Mouse (Mus musculus): ENCODE results near the gene Add2. TPM values are rescaled to one million over a fixed set of nuclear protein-coding genes. Genes with fewer than 3 reads are reported as not detected.

Add2 gene
- polyA plus RNA-seq, 1 experiment from 2014 or later: 8.0 TPM

GRCm38 (mm10) chr6:86015871-86016270 lies 12.6 kb upstream of the Add2 start, which contains the start of gene Figla:
Figla (plus strand) TSS chr6:86016171.
- Histone ChIP-seq H3K4me1 (ENCODE audit: control insufficient read depth, insufficient read depth, low read length) (no peaks in the 10 kb centered on the region), H3K4me3 (ENCODE audit: low read length) (no peak within 1 kb of the TSS), H3K27ac (ENCODE audit: low read length) (no peak within 1 kb of the TSS), H3K36me3 (ENCODE audit: control insufficient read depth, insufficient read depth, low read length) (no peaks in the 10 kb centered on the region), H3K4me2 (ENCODE audit: low read depth, low read length) (no peak within 1 kb of the TSS), H3K9me3 (ENCODE audit: control insufficient read depth, low read length) (no peaks in the 10 kb centered on the region), H3K27me3 (replicated peaks; ENCODE audit: control insufficient read depth, insufficient read depth, low read length) (no peaks in the 10 kb centered on the region), H3K9ac (ENCODE audit: low read depth, low read length) (no peak within 1 kb of the TSS)
- no peak for ATAC-seq
- 82% methylated on average over 9 of the region's 9 CpGs for WGBS

- Histone ChIP-seq H3K36me3 (ENCODE audit: control insufficient read depth, insufficient read depth, low read length) (no peaks in the 10 kb centered on the region), H3K9ac (ENCODE audit: low read depth, low read length) (no peak overlapping the region), H3K9me3 (ENCODE audit: control insufficient read depth, low read length) (no peaks in the 10 kb centered on the region), H3K4me2 (ENCODE audit: low read depth, low read length) (no peak overlapping the region), H3K4me1 (ENCODE audit: control insufficient read depth, insufficient read depth, low read length) (no peaks in the 10 kb centered on the region), H3K4me3 (ENCODE audit: low read length) (no peak overlapping the region), H3K27ac (ENCODE audit: low read length) (no peak overlapping the region), H3K27me3 (replicated peaks; ENCODE audit: control insufficient read depth, insufficient read depth, low read length) (no peaks in the 10 kb centered on the region)
- WGBS: 80% methylated on average over 23 of the region's 23 CpGs
- no peak for ATAC-seq
These were observed 11.6 kb upstream of the Add2 start for GRCm38 (mm10) chr6:86016793-86017350.

- no peak overlapping the region for H3K9ac ChIP-seq (ENCODE audit: low read depth, low read length)
- no peak for ATAC-seq
- no peak overlapping the region for H3K27ac ChIP-seq (ENCODE audit: low read length)
- no peaks in the 10 kb centered on the region for H3K27me3 ChIP-seq (replicated peaks; ENCODE audit: control insufficient read depth, insufficient read depth, low read length)
- H3K36me3 ChIP-seq (ENCODE audit: control insufficient read depth, insufficient read depth, low read length): no peaks in the 10 kb centered on the region
- H3K4me1 ChIP-seq (ENCODE audit: control insufficient read depth, insufficient read depth, low read length): no peaks in the 10 kb centered on the region
- H3K9me3 ChIP-seq (ENCODE audit: control insufficient read depth, low read length): no peaks in the 10 kb centered on the region
- H3K4me3 ChIP-seq (ENCODE audit: low read length): no peak overlapping the region
- 42% methylated on average over 4 of the region's 4 CpGs for WGBS
- H3K4me2 ChIP-seq (ENCODE audit: low read depth, low read length): no peak overlapping the region
These were observed 8.9 kb upstream of the Add2 start for GRCm38 (mm10) chr6:86019415-86020237.

- no peaks in the 10 kb centered on the region for H3K27me3 ChIP-seq (replicated peaks; ENCODE audit: control insufficient read depth, insufficient read depth, low read length)
- no peak overlapping the region for H3K4me2 ChIP-seq (ENCODE audit: low read depth, low read length)
- WGBS: 41% methylated on average over 3 of the region's 3 CpGs
- no peaks in the 10 kb centered on the region for H3K9me3 ChIP-seq (ENCODE audit: control insufficient read depth, low read length)
- no peaks in the 10 kb centered on the region for H3K4me1 ChIP-seq (ENCODE audit: control insufficient read depth, insufficient read depth, low read length)
- no peak for ATAC-seq
- H3K36me3 ChIP-seq (ENCODE audit: control insufficient read depth, insufficient read depth, low read length): no peaks in the 10 kb centered on the region
- H3K4me3 ChIP-seq (ENCODE audit: low read length): no peak overlapping the region
- no peak overlapping the region for H3K27ac ChIP-seq (ENCODE audit: low read length)
- H3K9ac ChIP-seq (ENCODE audit: low read depth, low read length): no peak overlapping the region
These were observed 7.5 kb upstream of the Add2 start for GRCm38 (mm10) chr6:86020948-86021347.

- Histone ChIP-seq H3K4me3 (ENCODE audit: low read length) (no peak overlapping the region), H3K9ac (ENCODE audit: low read depth, low read length) (no peak overlapping the region), H3K36me3 (ENCODE audit: control insufficient read depth, insufficient read depth, low read length) (no peaks in the 10 kb centered on the region), H3K4me2 (ENCODE audit: low read depth, low read length) (no peak overlapping the region), H3K9me3 (ENCODE audit: control insufficient read depth, low read length) (no peaks in the 10 kb centered on the region), H3K27ac (ENCODE audit: low read length) (no peak overlapping the region), H3K27me3 (replicated peaks; ENCODE audit: control insufficient read depth, insufficient read depth, low read length) (peaks cover 18% of the 10 kb centered on the region), H3K4me1 (ENCODE audit: control insufficient read depth, insufficient read depth, low read length) (peaks cover 5% of the 10 kb centered on the region; the same call in 1 of the 2 replicates)
- WGBS: 82% methylated on average over 8 of the region's 8 CpGs
- no peak for ATAC-seq
These were observed 1.7 kb upstream of the Add2 start for GRCm38 (mm10) chr6:86026632-86027292.

- Histone ChIP-seq H3K4me2 (ENCODE audit: low read depth, low read length) (peak overlapping the region; percentile 85), H3K4me1 (ENCODE audit: control insufficient read depth, insufficient read depth, low read length) (peaks cover 5% of the 10 kb centered on the region; the same call in 1 of the 2 replicates), H3K27ac (ENCODE audit: low read length) (no peak overlapping the region), H3K9ac (ENCODE audit: low read depth, low read length) (peak overlapping the region; percentile 66; the same call in 1 of the 2 replicates), H3K36me3 (ENCODE audit: control insufficient read depth, insufficient read depth, low read length) (no peaks in the 10 kb centered on the region), H3K9me3 (ENCODE audit: control insufficient read depth, low read length) (no peaks in the 10 kb centered on the region), H3K27me3 (replicated peaks; ENCODE audit: control insufficient read depth, insufficient read depth, low read length) (peaks cover 18% of the 10 kb centered on the region), H3K4me3 (ENCODE audit: low read length) (peak overlapping the region; percentile 51; the same call in 1 of the 2 replicates)
- no peak for ATAC-seq
- 81% methylated on average over 2 of the region's 2 CpGs for WGBS
These were observed 331 bp upstream of the Add2 start for GRCm38 (mm10) chr6:86028150-86028549.

- no peak for ATAC-seq
- Histone ChIP-seq H3K4me1 (ENCODE audit: control insufficient read depth, insufficient read depth, low read length) (peaks cover 5% of the 10 kb centered on the region; the same call in 1 of the 2 replicates), H3K27me3 (replicated peaks; ENCODE audit: control insufficient read depth, insufficient read depth, low read length) (peaks cover 18% of the 10 kb centered on the region), H3K9me3 (ENCODE audit: control insufficient read depth, low read length) (no peaks in the 10 kb centered on the region), H3K4me2 (ENCODE audit: low read depth, low read length) (peak overlapping the region; percentile 85), H3K9ac (ENCODE audit: low read depth, low read length) (peak overlapping the region; percentile 66), H3K36me3 (ENCODE audit: control insufficient read depth, insufficient read depth, low read length) (no peaks in the 10 kb centered on the region), H3K4me3 (ENCODE audit: low read length) (peak overlapping the region; percentile 51), H3K27ac (ENCODE audit: low read length) (no peak overlapping the region)
- 10% methylated on average over 6 of the region's 6 CpGs for WGBS
These were observed 837 bp downstream of the Add2 start for GRCm38 (mm10) chr6:86029323-86029713.

- Histone ChIP-seq H3K27me3 (replicated peaks; ENCODE audit: control insufficient read depth, insufficient read depth, low read length) (peaks cover 18% of the 10 kb centered on the region), H3K36me3 (ENCODE audit: control insufficient read depth, insufficient read depth, low read length) (no peaks in the 10 kb centered on the region), H3K4me2 (ENCODE audit: low read depth, low read length) (no peak overlapping the region), H3K27ac (ENCODE audit: low read length) (no peak overlapping the region), H3K9ac (ENCODE audit: low read depth, low read length) (no peak overlapping the region), H3K9me3 (ENCODE audit: control insufficient read depth, low read length) (no peaks in the 10 kb centered on the region), H3K4me1 (ENCODE audit: control insufficient read depth, insufficient read depth, low read length) (peaks cover 5% of the 10 kb centered on the region; the same call in 1 of the 2 replicates), H3K4me3 (ENCODE audit: low read length) (no peak overlapping the region)
- ATAC-seq: peak; percentile 60; the same call in 1 of the 2 replicates
- WGBS: 84% methylated on average over 2 of the region's 2 CpGs
These were observed 3.0 kb downstream of the Add2 start for GRCm38 (mm10) chr6:86031527-86031926.

GRCm38 (mm10) chr6:86033635-86034034 lies 5.2 kb downstream of the Add2 start:
- no peak overlapping the region for H3K9ac ChIP-seq (ENCODE audit: low read depth, low read length)
- H3K36me3 ChIP-seq (ENCODE audit: control insufficient read depth, insufficient read depth, low read length): no peaks in the 10 kb centered on the region
- H3K4me3 ChIP-seq (ENCODE audit: low read length): no peak overlapping the region
- H3K27me3 ChIP-seq (replicated peaks; ENCODE audit: control insufficient read depth, insufficient read depth, low read length): peaks cover 16% of the 10 kb centered on the region
- H3K4me1 ChIP-seq (ENCODE audit: control insufficient read depth, insufficient read depth, low read length): peaks cover 3% of the 10 kb centered on the region; the same call in 1 of the 2 replicates
- ATAC-seq: no peak
- no peaks in the 10 kb centered on the region for H3K9me3 ChIP-seq (ENCODE audit: control insufficient read depth, low read length)
- WGBS: 82% methylated on average over 1 of the region's 1 CpGs
- no peak overlapping the region for H3K4me2 ChIP-seq (ENCODE audit: low read depth, low read length)
- H3K27ac ChIP-seq (ENCODE audit: low read length): no peak overlapping the region

Measured in intestine, embryonic 16.5 days (tissue).